Mouse (Mus musculus) myocyte (in vitro differentiated cells): ENCODE data around the gene Gm28308.

Source experiments
- CEBPB ChIP-seq: IDR thresholded peaks from 2 replicates; pipeline ENCODE4 v1.6.1; 2011; ENCODE audit warnings: mild to moderate bottlenecking, moderate library complexity; ENCODE audit not compliant: poor library complexity, insufficient read depth, severe bottlenecking
- E2F4 ChIP-seq: IDR thresholded peaks from one replicate; pipeline ENCODE4 v1.6.1; 2011; ENCODE audit warnings: mild to moderate bottlenecking, control low read depth, moderate library complexity; ENCODE audit not compliant: insufficient read depth
- POLR2A ChIP-seq: IDR thresholded peaks from one replicate; pipeline ENCODE4 v1.6.1; 2011; ENCODE audit warnings: low read depth, mild to moderate bottlenecking, control low read depth, moderate library complexity; ENCODE audit not compliant: insufficient read length
- TCF12 ChIP-seq: IDR thresholded peaks from one replicate; pipeline ENCODE4 v1.6.1; 2011; ENCODE audit warnings: mild to moderate bottlenecking, control low read depth; ENCODE audit not compliant: poor library complexity, insufficient read depth, severe bottlenecking

- TF ChIP-seq TCF12 (no peak), CEBPB (no peak), POLR2A (no peak), E2F4 (no peak)
These were observed 27.9 kb downstream of the Gm28308 start for GRCm38 (mm10) chr6:52185222-52185621.
